Mouse (Mus musculus): ENCODE results near the gene Crhr1. TPM values are rescaled to one million over a fixed set of nuclear protein-coding genes. Genes with fewer than 3 reads are reported as not detected.

The Crhr1 gene
- polyA plus RNA-seq (2014; fragmentation: Nextera tagmentation; extraction: Ambion mirVana), result 0.39 and 0.93 TPM in 2 replicates

DNA sequence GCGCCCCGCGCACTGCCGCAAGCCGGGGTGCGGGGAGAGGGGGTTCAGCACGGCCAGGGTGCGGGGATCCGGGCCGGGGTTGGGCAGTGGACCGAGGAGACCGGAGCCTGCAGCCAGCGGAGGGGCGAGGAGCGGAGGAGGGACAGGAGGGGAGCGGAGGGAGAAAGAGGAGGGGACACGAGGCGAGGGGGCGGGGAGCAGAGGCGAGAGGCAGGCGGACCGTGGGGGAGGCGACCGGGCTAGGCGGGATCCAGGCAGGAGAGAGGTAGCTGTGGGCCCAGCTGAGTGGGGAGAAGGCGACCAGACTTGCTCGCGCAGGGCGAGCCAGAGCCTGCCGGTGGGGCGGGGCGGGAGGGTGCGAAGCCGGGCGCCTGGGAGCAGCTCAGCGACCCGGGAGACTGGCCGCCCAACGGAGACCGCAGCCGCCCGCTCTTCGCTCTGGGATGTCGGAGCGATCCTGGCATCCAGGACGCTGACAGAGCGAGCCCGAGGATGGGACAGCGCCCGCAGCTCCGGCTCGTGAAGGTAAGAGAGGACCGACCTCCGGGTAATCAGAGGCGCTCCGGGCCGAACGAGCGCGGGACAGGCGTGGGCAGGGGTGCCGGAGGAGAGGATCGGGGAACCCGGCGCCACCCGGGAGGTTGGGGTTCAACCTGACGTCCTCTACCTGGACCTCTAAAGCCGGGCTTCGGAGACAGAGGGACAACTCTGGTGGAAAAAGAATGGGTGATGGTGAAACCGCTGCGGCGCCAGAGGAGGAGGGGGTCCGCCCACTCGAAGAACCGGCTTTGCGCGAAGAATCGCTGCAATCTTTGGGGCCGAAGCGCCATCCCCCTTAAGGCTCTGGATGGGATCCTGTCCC, at the start of gene Crhr1:
Gene Crhr1 (plus strand): TSS at position 276 of the 862 bp plus-strand sequence.
- under 1% methylated on average over 70 of the region's 80 CpGs for WGBS
- Histone ChIP-seq H3K27me3 (ENCODE audit: control insufficient read depth, insufficient read depth, low read length) (peaks cover 46% of the 10 kb centered on the region), H3K9me3 (ENCODE audit: control insufficient read depth, low read depth, low read length) (no peaks in the 10 kb centered on the region), H3K4me3 (ENCODE audit: low read depth, low read length) (peak within 1 kb of the TSS; percentile 46), H3K9ac (replicated peaks; ENCODE audit: low read depth, low read length) (0 out of 2 replicates have a peak within 1 kb of the TSS, but pooled peaks have one; percentile 28), H3K27ac (ENCODE audit: low read length) (no peak within 1 kb of the TSS), H3K4me1 (ENCODE audit: control insufficient read depth, insufficient read depth, low read length) (no peaks in the 10 kb centered on the region; the same call in 1 of the 2 replicates), H3K36me3 (ENCODE audit: control insufficient read depth, insufficient read depth, low read length) (no peaks in the 10 kb centered on the region), H3K4me2 (replicated peaks; ENCODE audit: low read depth, low read length) (peak within 1 kb of the TSS; percentile 90)
- ATAC-seq (ENCODE audit: insufficient number of reproducible peaks, insufficient read depth, low FRiP score, low read depth), result peak; percentile 53; the same call in 1 of the 2 replicates

DNA sequence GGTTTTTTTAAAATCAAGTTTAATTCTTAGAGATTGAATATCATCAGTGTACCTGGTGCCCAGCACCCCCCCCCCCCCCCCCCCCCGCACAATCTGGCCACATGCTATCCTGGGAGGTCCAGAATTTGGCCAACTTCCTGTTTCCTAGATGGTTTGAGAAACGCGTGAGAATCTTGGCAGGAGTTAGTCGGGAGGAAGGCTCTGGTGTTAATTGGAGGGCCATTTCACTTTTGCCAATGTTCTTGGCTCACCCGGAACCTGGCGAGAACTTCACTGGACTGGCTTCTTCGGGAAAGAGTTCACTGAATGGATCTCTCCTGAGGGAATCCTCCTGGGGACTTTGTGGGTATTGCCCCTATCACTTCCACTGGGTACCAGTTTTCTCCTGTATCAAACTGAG, 49.4 kb upstream of the Crhr1 start:
- no peak overlapping the region for H3K4me2 ChIP-seq (replicated peaks; ENCODE audit: low read depth, low read length)
- no peak overlapping the region for H3K4me3 ChIP-seq (ENCODE audit: low read depth, low read length)
- H3K9ac ChIP-seq (replicated peaks; ENCODE audit: low read depth, low read length), result no peak overlapping the region
- no peaks in the 10 kb centered on the region for H3K9me3 ChIP-seq (ENCODE audit: control insufficient read depth, low read depth, low read length)
- no peaks in the 10 kb centered on the region for H3K36me3 ChIP-seq (ENCODE audit: control insufficient read depth, insufficient read depth, low read length)
- no peaks in the 10 kb centered on the region for H3K27me3 ChIP-seq (ENCODE audit: control insufficient read depth, insufficient read depth, low read length)
- no peak for ATAC-seq (ENCODE audit: insufficient number of reproducible peaks, insufficient read depth, low FRiP score, low read depth)
- WGBS, result 88% methylated on average over 7 of the region's 7 CpGs
- H3K27ac ChIP-seq (ENCODE audit: low read length), result no peak overlapping the region
- no peaks in the 10 kb centered on the region for H3K4me1 ChIP-seq (ENCODE audit: control insufficient read depth, insufficient read depth, low read length)

DNA sequence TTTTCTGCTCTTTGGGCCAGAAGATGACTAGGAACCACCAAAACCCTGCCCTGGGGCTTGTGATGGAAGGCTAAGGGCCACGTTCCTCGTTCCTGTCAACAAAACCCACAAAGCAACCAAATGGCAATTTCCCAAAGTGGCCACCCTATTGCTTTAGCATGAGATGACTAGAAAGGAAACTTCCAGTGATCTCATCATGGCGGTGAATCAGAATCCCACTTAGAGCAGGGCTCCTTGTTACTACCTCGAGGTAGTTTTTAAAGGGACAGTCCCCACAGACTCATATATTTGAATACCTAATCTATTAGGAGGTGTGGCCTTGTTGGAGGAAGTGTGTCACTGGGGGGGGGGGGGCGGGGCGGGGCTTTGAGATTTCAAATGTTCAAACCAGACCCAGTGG, 48.9 kb upstream of the Crhr1 start:
- no peak overlapping the region for H3K27ac ChIP-seq (ENCODE audit: low read length)
- no peak overlapping the region for H3K9ac ChIP-seq (replicated peaks; ENCODE audit: low read depth, low read length)
- 77% methylated on average over 6 of the region's 6 CpGs for WGBS
- no peaks in the 10 kb centered on the region for H3K9me3 ChIP-seq (ENCODE audit: control insufficient read depth, low read depth, low read length)
- no peak for ATAC-seq (ENCODE audit: insufficient number of reproducible peaks, insufficient read depth, low FRiP score, low read depth)
- H3K4me3 ChIP-seq (ENCODE audit: low read depth, low read length), result no peak overlapping the region
- H3K27me3 ChIP-seq (ENCODE audit: control insufficient read depth, insufficient read depth, low read length), result no peaks in the 10 kb centered on the region
- no peak overlapping the region for H3K4me2 ChIP-seq (replicated peaks; ENCODE audit: low read depth, low read length)
- H3K4me1 ChIP-seq (ENCODE audit: control insufficient read depth, insufficient read depth, low read length), result no peaks in the 10 kb centered on the region
- H3K36me3 ChIP-seq (ENCODE audit: control insufficient read depth, insufficient read depth, low read length), result no peaks in the 10 kb centered on the region

DNA sequence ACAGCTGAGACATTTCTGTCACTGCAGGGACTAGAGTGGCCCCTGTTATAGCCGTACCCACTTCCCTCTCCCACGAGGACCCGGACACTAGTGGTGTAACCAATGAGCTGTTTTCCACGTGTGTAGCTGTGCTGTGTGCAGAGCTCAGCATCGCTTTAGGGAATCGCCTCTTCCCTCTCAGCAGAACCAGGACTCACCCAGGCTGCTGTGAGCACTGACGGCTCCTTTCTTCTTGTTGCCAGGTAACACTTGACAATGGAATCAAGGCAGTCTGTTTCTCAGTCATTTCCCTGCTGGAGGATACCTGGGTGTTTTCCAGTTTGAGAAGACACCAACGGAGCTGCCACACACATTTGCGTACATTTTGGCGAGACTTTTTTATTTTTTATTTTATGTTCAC, 44.1 kb upstream of the Crhr1 start:
- no peak overlapping the region for H3K9ac ChIP-seq (replicated peaks; ENCODE audit: low read depth, low read length)
- no peaks in the 10 kb centered on the region for H3K27me3 ChIP-seq (ENCODE audit: control insufficient read depth, insufficient read depth, low read length)
- 66% methylated on average over 10 of the region's 10 CpGs for WGBS
- ATAC-seq (ENCODE audit: insufficient number of reproducible peaks, insufficient read depth, low FRiP score, low read depth), result no peak
- H3K4me3 ChIP-seq (ENCODE audit: low read depth, low read length), result no peak overlapping the region
- no peaks in the 10 kb centered on the region for H3K9me3 ChIP-seq (ENCODE audit: control insufficient read depth, low read depth, low read length)
- no peak overlapping the region for H3K27ac ChIP-seq (ENCODE audit: low read length)
- no peaks in the 10 kb centered on the region for H3K36me3 ChIP-seq (ENCODE audit: control insufficient read depth, insufficient read depth, low read length)
- H3K4me2 ChIP-seq (replicated peaks; ENCODE audit: low read depth, low read length), result no peak overlapping the region
- H3K4me1 ChIP-seq (ENCODE audit: control insufficient read depth, insufficient read depth, low read length), result no peaks in the 10 kb centered on the region

DNA sequence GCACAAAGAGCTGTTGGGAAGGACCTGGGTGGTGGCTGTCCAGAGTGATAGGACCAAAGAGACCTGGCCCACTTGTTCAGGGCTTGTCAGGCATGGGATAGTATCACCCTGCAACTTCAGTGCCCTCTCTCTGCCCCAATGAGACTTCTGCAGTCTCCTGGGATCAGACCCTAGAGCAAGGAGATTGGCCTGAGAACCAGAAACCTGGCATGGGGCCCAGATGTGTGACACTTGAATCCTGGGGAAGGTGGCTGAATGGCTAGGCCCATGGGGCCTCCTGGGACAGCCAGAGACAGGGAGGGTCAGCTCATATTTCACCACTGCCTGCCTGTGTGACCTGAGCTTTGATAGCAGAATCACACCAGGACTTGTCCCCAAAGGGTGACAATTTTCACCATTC, 41.9 kb upstream of the Crhr1 start:
- Histone ChIP-seq H3K9ac (replicated peaks; ENCODE audit: low read depth, low read length) (no peak overlapping the region), H3K27me3 (ENCODE audit: control insufficient read depth, insufficient read depth, low read length) (no peaks in the 10 kb centered on the region), H3K36me3 (ENCODE audit: control insufficient read depth, insufficient read depth, low read length) (no peaks in the 10 kb centered on the region), H3K27ac (ENCODE audit: low read length) (no peak overlapping the region), H3K4me1 (ENCODE audit: control insufficient read depth, insufficient read depth, low read length) (no peaks in the 10 kb centered on the region), H3K4me3 (ENCODE audit: low read depth, low read length) (no peak overlapping the region), H3K4me2 (replicated peaks; ENCODE audit: low read depth, low read length) (no peak overlapping the region), H3K9me3 (ENCODE audit: control insufficient read depth, low read depth, low read length) (no peaks in the 10 kb centered on the region)
- ATAC-seq (ENCODE audit: insufficient number of reproducible peaks, insufficient read depth, low FRiP score, low read depth), result no peak

DNA sequence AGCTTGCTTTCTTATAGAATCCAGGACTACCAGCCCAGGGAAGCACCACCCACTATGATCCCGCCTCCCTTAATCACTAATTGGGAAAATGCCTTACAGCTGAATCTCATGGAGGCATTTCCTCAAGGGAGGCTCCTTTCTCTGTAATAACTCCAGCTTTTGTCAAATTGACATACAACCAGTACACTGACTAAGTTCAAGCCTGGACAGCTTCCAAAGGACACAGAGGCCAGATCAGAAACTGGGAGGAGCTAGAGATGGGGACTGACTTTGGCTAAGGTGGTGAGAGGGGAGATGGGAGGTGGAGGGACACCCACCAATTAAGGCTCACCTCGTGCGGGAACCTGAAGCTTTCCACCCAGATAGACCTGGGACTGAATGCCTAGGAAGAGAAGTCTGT, 37.5 kb upstream of the Crhr1 start:
- no peaks in the 10 kb centered on the region for H3K9me3 ChIP-seq (ENCODE audit: control insufficient read depth, low read depth, low read length)
- H3K27ac ChIP-seq (ENCODE audit: low read length), result no peak overlapping the region
- no peak for ATAC-seq (ENCODE audit: insufficient number of reproducible peaks, insufficient read depth, low FRiP score, low read depth)
- H3K4me1 ChIP-seq (ENCODE audit: control insufficient read depth, insufficient read depth, low read length), result no peaks in the 10 kb centered on the region
- H3K36me3 ChIP-seq (ENCODE audit: control insufficient read depth, insufficient read depth, low read length), result no peaks in the 10 kb centered on the region
- H3K4me3 ChIP-seq (ENCODE audit: low read depth, low read length), result no peak overlapping the region
- H3K27me3 ChIP-seq (ENCODE audit: control insufficient read depth, insufficient read depth, low read length), result no peaks in the 10 kb centered on the region
- H3K9ac ChIP-seq (replicated peaks; ENCODE audit: low read depth, low read length), result no peak overlapping the region
- H3K4me2 ChIP-seq (replicated peaks; ENCODE audit: low read depth, low read length), result no peak overlapping the region
- WGBS, result 62% methylated on average over 3 of the region's 3 CpGs

DNA sequence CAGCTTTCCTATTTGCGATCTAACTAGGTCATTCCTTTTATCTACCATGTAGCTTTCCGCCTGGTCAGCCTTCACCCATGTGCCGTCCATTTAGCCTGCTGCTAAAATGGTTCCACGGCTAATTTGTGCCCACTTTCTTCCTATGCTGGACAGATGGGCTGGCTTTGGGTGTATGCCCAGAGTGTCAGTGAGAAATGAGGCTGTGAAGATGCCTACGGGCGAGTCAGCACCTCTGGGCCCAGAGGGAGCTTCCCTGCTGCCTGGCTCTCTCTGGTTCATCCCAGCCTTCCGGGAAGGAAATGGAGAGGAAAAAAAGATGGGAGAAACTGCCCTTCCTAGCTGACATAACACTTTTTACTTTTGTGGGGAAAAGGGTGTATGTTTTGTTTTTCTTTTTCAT, 36.1 kb upstream of the Crhr1 start:
- ATAC-seq (ENCODE audit: insufficient number of reproducible peaks, insufficient read depth, low FRiP score, low read depth), result no peak
- H3K4me2 ChIP-seq (replicated peaks; ENCODE audit: low read depth, low read length), result no peak overlapping the region
- no peak overlapping the region for H3K9ac ChIP-seq (replicated peaks; ENCODE audit: low read depth, low read length)
- H3K4me1 ChIP-seq (ENCODE audit: control insufficient read depth, insufficient read depth, low read length), result no peaks in the 10 kb centered on the region
- H3K4me3 ChIP-seq (ENCODE audit: low read depth, low read length), result no peak overlapping the region
- H3K27ac ChIP-seq (ENCODE audit: low read length), result no peak overlapping the region
- H3K27me3 ChIP-seq (ENCODE audit: control insufficient read depth, insufficient read depth, low read length), result no peaks in the 10 kb centered on the region
- H3K36me3 ChIP-seq (ENCODE audit: control insufficient read depth, insufficient read depth, low read length), result no peaks in the 10 kb centered on the region
- WGBS, result 87% methylated on average over 7 of the region's 7 CpGs
- H3K9me3 ChIP-seq (ENCODE audit: control insufficient read depth, low read depth, low read length), result no peaks in the 10 kb centered on the region

DNA sequence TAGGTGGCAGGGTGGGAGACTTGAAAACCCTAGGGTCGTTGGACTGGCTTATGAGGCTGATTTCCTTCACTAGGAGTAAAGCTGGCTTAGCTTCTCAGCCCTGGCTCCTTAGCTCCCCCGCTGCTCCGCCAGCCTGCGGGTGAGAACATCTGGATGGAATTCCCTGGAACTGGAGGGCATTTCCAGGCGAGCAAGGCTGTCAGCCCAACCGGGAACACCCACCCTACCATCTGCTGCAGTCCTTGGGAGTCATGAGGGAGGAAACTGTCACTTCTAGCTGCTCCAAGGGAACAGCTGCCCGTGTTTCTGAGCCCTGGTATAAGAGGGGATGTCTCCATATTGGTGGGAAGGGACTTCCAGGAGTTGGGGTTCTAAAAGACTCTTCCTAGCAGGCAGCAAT, 33.1 kb upstream of the Crhr1 start:
- Histone ChIP-seq H3K27ac (ENCODE audit: low read length) (no peak overlapping the region), H3K36me3 (ENCODE audit: control insufficient read depth, insufficient read depth, low read length) (no peaks in the 10 kb centered on the region), H3K9ac (replicated peaks; ENCODE audit: low read depth, low read length) (no peak overlapping the region), H3K9me3 (ENCODE audit: control insufficient read depth, low read depth, low read length) (no peaks in the 10 kb centered on the region), H3K4me1 (ENCODE audit: control insufficient read depth, insufficient read depth, low read length) (no peaks in the 10 kb centered on the region), H3K4me2 (replicated peaks; ENCODE audit: low read depth, low read length) (no peak overlapping the region), H3K27me3 (ENCODE audit: control insufficient read depth, insufficient read depth, low read length) (no peaks in the 10 kb centered on the region), H3K4me3 (ENCODE audit: low read depth, low read length) (no peak overlapping the region)
- ATAC-seq (ENCODE audit: insufficient number of reproducible peaks, insufficient read depth, low FRiP score, low read depth), result no peak
- WGBS, result 15% methylated on average over 7 of the region's 7 CpGs

DNA sequence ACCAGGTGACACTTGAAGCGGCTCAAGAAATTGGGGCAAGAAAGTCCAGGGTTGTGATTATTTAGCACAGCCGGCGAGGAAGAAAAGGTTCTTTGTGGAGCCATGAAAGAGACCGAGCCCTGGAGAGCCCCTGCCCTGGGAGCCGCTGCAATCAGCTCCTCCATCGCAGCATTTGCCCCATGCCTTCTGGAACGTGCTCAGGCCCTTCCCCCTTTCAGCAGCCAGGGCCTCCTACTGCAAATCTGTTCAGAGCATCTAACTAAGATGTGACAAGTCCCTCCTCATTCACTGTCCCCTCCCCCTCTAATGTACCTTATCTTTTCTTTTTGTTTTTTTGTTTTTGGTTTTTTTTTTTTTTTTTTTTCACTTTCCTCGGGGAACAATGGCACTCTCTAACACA, 30.0 kb upstream of the Crhr1 start:
- H3K4me1 ChIP-seq (ENCODE audit: control insufficient read depth, insufficient read depth, low read length), result no peaks in the 10 kb centered on the region
- no peaks in the 10 kb centered on the region for H3K27me3 ChIP-seq (ENCODE audit: control insufficient read depth, insufficient read depth, low read length)
- no peak for ATAC-seq (ENCODE audit: insufficient number of reproducible peaks, insufficient read depth, low FRiP score, low read depth)
- H3K9ac ChIP-seq (replicated peaks; ENCODE audit: low read depth, low read length), result no peak overlapping the region
- no peaks in the 10 kb centered on the region for H3K9me3 ChIP-seq (ENCODE audit: control insufficient read depth, low read depth, low read length)
- no peaks in the 10 kb centered on the region for H3K36me3 ChIP-seq (ENCODE audit: control insufficient read depth, insufficient read depth, low read length)
- no peak overlapping the region for H3K4me2 ChIP-seq (replicated peaks; ENCODE audit: low read depth, low read length)
- H3K4me3 ChIP-seq (ENCODE audit: low read depth, low read length), result no peak overlapping the region
- WGBS, result 39% methylated on average over 8 of the region's 8 CpGs
- no peak overlapping the region for H3K27ac ChIP-seq (ENCODE audit: low read length)

Data from stomach, embryonic 14.5 days (tissue).